In the genomic region with DNA sequence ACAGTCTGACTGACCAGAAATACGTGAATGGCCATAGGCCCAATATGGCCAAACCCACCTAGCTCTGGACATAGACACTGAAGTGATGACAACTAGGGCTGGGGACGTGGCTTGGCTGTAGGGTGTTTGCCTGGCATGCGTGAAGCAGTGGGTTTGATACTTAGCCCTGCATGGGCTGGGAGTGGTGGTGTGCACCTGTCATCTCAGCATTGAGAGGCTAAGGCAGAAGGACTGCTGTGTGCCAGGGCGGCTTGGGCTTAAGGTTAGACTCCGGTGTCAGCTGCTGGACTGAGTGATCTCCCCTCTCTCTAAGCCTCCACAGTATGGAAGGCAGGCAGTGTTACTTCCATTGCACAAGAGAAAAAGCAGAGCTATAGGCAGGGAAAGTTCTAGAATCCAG, we compare ENCODE assay signal across 16 mouse cellular contexts.
"Had no signal": no experiment of that assay in that cellular context is flagged by ENCODE, and none has a peak within 500 bp of the region (broad histone marks: within the 10 kb centered on the region; RNA-seq: fewer than 3 reads in every experiment).

No protein-coding gene starts in this region.

- H3K36me3 ChIP-seq: neural tube, embryonic 12.5 days; neural tube, embryonic 13.5 days; stomach, embryonic 15.5 days had no signal

- H3K4me3 ChIP-seq: neural tube, embryonic 12.5 days; neural tube, embryonic 13.5 days; neural tube, embryonic 15.5 days; stomach, embryonic 15.5 days had no signal

- H3K4me2 ChIP-seq: neural tube, embryonic 12.5 days; neural tube, embryonic 13.5 days; neural tube, embryonic 15.5 days; stomach, embryonic 15.5 days had no signal

- DNase-seq: retina, postnatal 1 day; right cerebral cortex, adult 18-20 months; right cerebral cortex, postnatal 14 days; right cerebral cortex, postnatal 25 days; right cerebral cortex, postnatal 4 days; spleen, adult 18-20 months; thymus, adult 18-20 months; thymus, adult 2 months; thymus, postnatal 14 days; thymus, postnatal 25 days; thymus, postnatal 36 days; thymus, postnatal 4 days had no signal
